Mouse (Mus musculus) G1E (cell line): ENCODE measurements around the gene Il12a. TPM values are rescaled to one million over a fixed set of nuclear protein-coding genes. Genes with fewer than 3 reads are reported as not detected.

Source experiments
- ATAC-seq: 2 replicates; pipeline ENCODE4 v1.8.0; 2016; ENCODE audit warnings: mild to moderate bottlenecking; ENCODE audit not compliant: insufficient number of reproducible peaks, poor library complexity, low FRiP score, severe bottlenecking; ENCODE audit errors: extremely low read depth
- DNase-seq: peaks from one replicate; pipeline ENCODE4 v3.0.0; 2012; ENCODE audit warnings: low spot score
- H3K27me3 ChIP-seq: 2 replicates; pipeline ENCODE4 v1.6.1; 2012; ENCODE audit warnings: mild to moderate bottlenecking, low read length, inconsistent platforms; ENCODE audit not compliant: insufficient read depth
- H3K36me3 ChIP-seq: replicated peaks from 2 replicates; pipeline ENCODE3; 2012; ENCODE audit warnings: mild to moderate bottlenecking, inconsistent platforms
- H3K4me1 ChIP-seq: 2 replicates; pipeline ENCODE4 v1.6.1; 2012; ENCODE audit warnings: low read depth, low read length, inconsistent platforms, mixed read lengths; ENCODE audit not compliant: insufficient read depth
- H3K4me3 ChIP-seq: 2 replicates; pipeline ENCODE4 v1.5.1; 2012; ENCODE audit warnings: low read depth, mild to moderate bottlenecking, inconsistent platforms, low read length, moderate library complexity, mixed read lengths
- H3K9me3 ChIP-seq: replicated peaks from 2 replicates; pipeline ENCODE4 v1.6.1; 2012; ENCODE audit warnings: inconsistent platforms
- CTCF ChIP-seq: IDR thresholded peaks from 2 replicates; pipeline ENCODE4 v1.5.1; 2012; ENCODE audit warnings: low read depth, low read length, inconsistent platforms, mixed read lengths
- GATA1 ChIP-seq: IDR thresholded peaks from 2 replicates; pipeline ENCODE4 v1.6.1; 2012; ENCODE audit warnings: borderline replicate concordance, low read length, inconsistent platforms, mixed read lengths
- GATA2 ChIP-seq: IDR thresholded peaks from 2 replicates; pipeline ENCODE4 v1.6.1; 2012; ENCODE audit warnings: low read depth, low read length, inconsistent platforms, borderline replicate concordance
- POLR2AphosphoS5 ChIP-seq: IDR thresholded peaks from 2 replicates; pipeline ENCODE4 v1.6.1; 2012; ENCODE audit warnings: low read depth, low read length, inconsistent platforms; ENCODE audit not compliant: insufficient replicate concordance
- TAL1 ChIP-seq: conservative IDR thresholded peaks from 2 replicates; pipeline ENCODE4 v1.6.1; 2012; ENCODE audit warnings: low read depth, low read length, inconsistent platforms, mixed read lengths
- polyA plus RNA-seq: library from polyadenylated mRNA; stranded (reverse); fragments of >175 nt; gene quantifications from 2 replicates; pipeline ENCODE4 v1.2.3, GENCODE M21; 2012
- total RNA-seq, 2 experiments: library from RNA; stranded (forward) in 1 of 2; stranded (reverse) in 1 of 2; fragments of 200-1000 nt in 1 of 2; fragments of >200 nt in 1 of 2; fragmentation: Nextera tagmentation in 1 of 2; gene quantifications; 2 replicates each; pipeline ENCODE4 v1.2.3; 2014 to 2017

Gene Il12a
- total and polyA plus RNA-seq, 3 experiments: 0.11 TPM; not detected in 2

DNA sequence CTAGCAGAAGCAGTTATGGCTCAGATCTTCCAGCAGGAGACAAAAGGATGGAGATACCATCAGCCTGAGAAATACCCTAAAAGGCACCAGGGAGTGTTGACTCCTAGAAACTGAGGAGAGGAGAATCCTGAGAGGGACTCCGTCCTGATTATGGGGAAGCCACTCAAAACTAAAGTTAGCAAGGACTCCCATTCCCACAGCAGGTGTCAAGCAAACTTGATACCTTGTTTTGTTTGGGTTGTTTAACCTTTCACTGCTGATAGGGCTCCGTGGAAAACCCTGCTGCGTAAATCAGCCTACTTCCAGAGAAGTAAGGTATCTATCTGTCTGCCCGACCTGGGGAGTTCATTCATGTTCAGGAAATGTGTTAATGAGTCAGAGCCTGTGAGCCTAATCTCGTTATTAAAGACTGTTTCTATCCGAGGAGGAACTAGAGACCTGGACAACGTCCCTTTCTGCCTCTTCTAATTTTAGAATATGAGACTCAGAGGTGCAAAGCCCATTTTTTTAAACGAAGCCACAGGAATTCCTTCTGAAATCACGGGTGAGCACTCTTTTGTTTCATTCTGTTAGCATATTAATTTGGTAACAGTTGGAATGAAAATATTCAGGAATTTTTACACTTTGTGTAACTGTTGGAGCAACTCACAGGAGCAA lies 32.7 kb upstream of the Il12a start:
- no peak overlapping the region for H3K4me3 ChIP-seq
- no peaks in the 10 kb centered on the region for H3K4me1 ChIP-seq

GRCm38 (mm10) chr3:68659996-68660395 lies 30.4 kb upstream of the Il12a start:
- DNase-seq (no peak), ATAC-seq (no peak)
- Histone ChIP-seq H3K36me3 (no peaks in the 10 kb centered on the region), H3K27me3 (no peaks in the 10 kb centered on the region), H3K4me1 (no peaks in the 10 kb centered on the region), H3K9me3 (peaks cover 31% of the 10 kb centered on the region), H3K4me3 (no peak overlapping the region)
- no peak for TF ChIP-seq TAL1
- TF ChIP-seq GATA1: no peak
- no peak for TF ChIP-seq CTCF
- no peak for TF ChIP-seq GATA2
- no peak for TF ChIP-seq POLR2AphosphoS5

More for the DNA sequence above, 32.7 kb upstream of the Il12a start:
- H3K9me3 ChIP-seq: peaks cover 35% of the 10 kb centered on the region
- ATAC-seq (no peak), DNase-seq (no peak)
- TF ChIP-seq GATA2 (no peak), POLR2AphosphoS5 (no peak), TAL1 (no peak)
- H3K36me3 ChIP-seq: no peaks in the 10 kb centered on the region
- no peaks in the 10 kb centered on the region for H3K27me3 ChIP-seq

DNA sequence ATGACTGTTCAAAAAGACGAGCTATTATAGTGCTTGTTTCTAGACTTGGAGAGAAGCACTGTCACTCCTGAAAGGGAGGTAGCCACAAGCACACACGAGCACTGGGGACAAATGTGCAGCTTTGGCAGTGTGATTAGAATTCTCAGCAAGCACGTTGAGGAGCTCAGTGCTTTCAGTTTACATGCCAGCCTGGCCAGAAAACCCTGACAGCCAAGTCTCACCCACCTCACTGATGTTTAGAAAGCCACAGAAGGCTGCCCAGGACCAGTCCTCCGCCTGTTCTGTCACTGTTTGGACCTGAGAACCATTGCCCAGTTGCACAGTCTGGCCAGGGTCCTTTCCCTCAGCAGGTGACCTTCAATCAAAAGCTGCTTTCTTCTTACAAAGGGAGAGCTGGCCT lies 29.9 kb upstream of the Il12a start:
- ATAC-seq (no peak), DNase-seq (no peak)
- no peak for TF ChIP-seq POLR2AphosphoS5
- TF ChIP-seq TAL1: no peak
- no peak for TF ChIP-seq CTCF
- no peak for TF ChIP-seq GATA1
- no peak for TF ChIP-seq GATA2
- Histone ChIP-seq H3K9me3 (peaks cover 31% of the 10 kb centered on the region), H3K4me3 (no peak overlapping the region), H3K4me1 (no peaks in the 10 kb centered on the region), H3K36me3 (no peaks in the 10 kb centered on the region), H3K27me3 (no peaks in the 10 kb centered on the region)

- Histone ChIP-seq H3K27me3 (no peaks in the 10 kb centered on the region), H3K4me1 (no peaks in the 10 kb centered on the region), H3K9me3 (peaks cover 29% of the 10 kb centered on the region), H3K36me3 (no peaks in the 10 kb centered on the region), H3K4me3 (no peak overlapping the region)
- DNase-seq (no peak), ATAC-seq (no peak)
- TF ChIP-seq CTCF: no peak
- no peak for TF ChIP-seq GATA2
- no peak for TF ChIP-seq TAL1
- no peak for TF ChIP-seq POLR2AphosphoS5
- no peak for TF ChIP-seq GATA1
Observed at GRCm38 (mm10) chr3:68662386-68662785, 28.1 kb upstream of the Il12a start.

- TF ChIP-seq GATA2: no peak
- TF ChIP-seq CTCF: no peak
- no peak for TF ChIP-seq POLR2AphosphoS5
- TF ChIP-seq TAL1: no peak
- Histone ChIP-seq H3K4me1 (no peaks in the 10 kb centered on the region), H3K27me3 (no peaks in the 10 kb centered on the region), H3K4me3 (no peak overlapping the region), H3K36me3 (no peaks in the 10 kb centered on the region), H3K9me3 (peaks cover 24% of the 10 kb centered on the region)
- no peak for DNase-seq
- ATAC-seq: no peak
Observed at GRCm38 (mm10) chr3:68664337-68664736, 26.1 kb upstream of the Il12a start.

DNA sequence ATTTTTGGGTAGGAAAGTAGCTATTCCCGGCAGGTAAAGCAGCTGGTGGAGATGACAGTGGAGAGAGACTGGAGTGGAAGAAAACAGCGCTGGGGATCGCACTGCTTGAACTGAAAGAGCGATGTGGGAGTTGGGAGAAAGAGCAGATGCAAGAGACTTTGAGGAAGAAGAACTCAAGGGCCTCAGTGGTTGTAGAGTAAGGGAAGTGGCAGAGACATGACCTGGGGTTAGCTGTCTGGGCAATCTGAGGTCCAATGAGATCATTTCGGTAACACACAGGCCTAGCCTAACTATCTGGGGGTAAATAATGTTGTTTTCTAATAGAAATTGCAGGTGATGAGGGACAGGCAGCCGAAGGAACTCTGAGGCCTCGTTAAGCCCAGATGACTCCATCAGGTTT lies 24.1 kb upstream of the Il12a start:
- Histone ChIP-seq H3K36me3 (no peaks in the 10 kb centered on the region), H3K4me3 (no peak overlapping the region), H3K9me3 (peaks cover 9% of the 10 kb centered on the region), H3K27me3 (no peaks in the 10 kb centered on the region), H3K4me1 (no peaks in the 10 kb centered on the region)
- DNase-seq (no peak), ATAC-seq (no peak)
- TF ChIP-seq POLR2AphosphoS5 (no peak), TAL1 (no peak), GATA1 (no peak), GATA2 (no peak), CTCF (no peak)

DNA sequence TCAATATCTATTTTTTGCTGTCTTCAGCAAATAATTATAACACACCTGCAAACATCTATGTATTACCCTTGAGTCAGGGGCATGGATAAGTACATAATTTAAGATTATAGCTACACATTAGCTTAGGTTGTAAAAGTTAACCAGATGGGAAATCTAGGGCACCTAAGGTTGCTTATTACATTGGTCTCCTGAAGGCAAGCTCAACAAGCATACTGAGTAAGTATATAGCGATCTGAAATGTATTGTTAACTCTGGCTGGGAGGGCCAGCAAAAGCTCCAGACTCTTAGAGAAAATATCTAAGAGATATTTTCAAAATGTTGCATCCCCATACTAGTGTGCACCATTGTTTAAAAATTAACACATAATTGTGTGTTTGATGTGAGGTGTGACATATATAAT lies 22.6 kb upstream of the Il12a start:
- no peak for ATAC-seq
- TF ChIP-seq POLR2AphosphoS5 (no peak), GATA2 (no peak), CTCF (no peak), TAL1 (no peak), GATA1 (no peak)
- no peaks in the 10 kb centered on the region for H3K4me1 ChIP-seq
- no peak for DNase-seq
- H3K9me3 ChIP-seq: peaks cover 2% of the 10 kb centered on the region
- H3K4me3 ChIP-seq: no peak overlapping the region
- H3K36me3 ChIP-seq: no peaks in the 10 kb centered on the region
- no peaks in the 10 kb centered on the region for H3K27me3 ChIP-seq
